20 mouse cellular contexts compared by ENCODE assay signal in the genomic region with DNA sequence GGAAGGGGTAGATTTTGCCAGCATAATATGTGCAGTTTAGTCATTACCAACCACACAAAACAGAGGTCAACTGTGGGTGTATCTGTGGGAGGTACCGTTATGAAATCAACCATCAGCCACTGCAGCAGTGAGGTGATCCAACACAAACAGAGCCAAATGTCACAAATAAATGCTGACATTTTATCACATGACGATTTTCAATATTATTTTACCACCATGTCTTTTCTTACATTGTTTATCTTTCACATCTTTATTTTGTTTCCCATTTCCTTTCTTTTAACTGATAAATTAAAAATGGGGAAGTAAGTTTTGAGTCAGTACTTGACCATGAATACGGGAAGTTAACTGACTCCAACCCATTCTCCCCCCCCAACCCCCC.
DNase-seq lines count a peak whose midpoint lies in the region; ATAC-seq and TF ChIP-seq lines count a peak whose summit lies in the region.
"Had no signal": no experiment of that assay in that cellular context is flagged by ENCODE, and none has a peak within 500 bp of the region (broad histone marks: within the 10 kb centered on the region; RNA-seq: fewer than 3 reads in every experiment).

No protein-coding gene starts in this region.

- H3K27me3 ChIP-seq in heart, embryonic 15.5 days: no peaks in the 10 kb centered on the region
- peaks cover 23% of the 10 kb centered on the region for H3K27me3 ChIP-seq in embryonic facial prominence, embryonic 10.5 days (replicated peaks; ENCODE audit: low read depth, poor library complexity, severe bottlenecking)
- H3K27me3 ChIP-seq: forebrain, embryonic 15.5 days; limb, embryonic 12.5 days; neural tube, embryonic 13.5 days had no signal

- H3K36me3 ChIP-seq in heart, embryonic 15.5 days: no peaks in the 10 kb centered on the region
- no peaks in the 10 kb centered on the region for H3K36me3 ChIP-seq in macrophage (ENCODE audit: inconsistent target)
- no peaks in the 10 kb centered on the region for H3K36me3 ChIP-seq in embryonic facial prominence, embryonic 10.5 days (replicated peaks)
- H3K36me3 ChIP-seq: forebrain, embryonic 15.5 days; limb, embryonic 12.5 days; neural tube, embryonic 13.5 days had no signal

- ATAC-seq in heart, embryonic 15.5 days (replicated peaks; ENCODE audit: insufficient number of reproducible peaks, insufficient read depth, low FRiP score, low read depth): no peak
- ATAC-seq: forebrain, embryonic 15.5 days had no signal

- WGBS in heart, embryonic 15.5 days: 57% methylated on average over 3 of the region's 3 CpGs
- 43% methylated on average over 3 of the region's 3 CpGs for WGBS in lung, adult 2 months
- 16% methylated on average over 3 of the region's 3 CpGs for WGBS in macrophage (ENCODE audit: missing documents)
- 87% methylated on average over 3 of the region's 3 CpGs for WGBS in embryonic facial prominence, embryonic 10.5 days

- H3K4me2 ChIP-seq in heart, embryonic 15.5 days: no peak overlapping the region
- H3K4me2 ChIP-seq: forebrain, embryonic 15.5 days; limb, embryonic 12.5 days; midbrain, embryonic 11.5 days; neural tube, embryonic 13.5 days had no signal

- no peak overlapping the region for H3K9ac ChIP-seq in heart, embryonic 15.5 days
- H3K9ac ChIP-seq: forebrain, embryonic 15.5 days; limb, embryonic 12.5 days; neural tube, embryonic 13.5 days had no signal

- no peaks in the 10 kb centered on the region for H3K79me2 ChIP-seq in macrophage (ENCODE audit: inconsistent target)

- H3K4me1 ChIP-seq in heart, embryonic 15.5 days (replicated peaks): no peaks in the 10 kb centered on the region
- no peaks in the 10 kb centered on the region for H3K4me1 ChIP-seq in lung, adult 2 months (ENCODE audit: control insufficient read depth, insufficient read depth, low read length)
- no peaks in the 10 kb centered on the region for H3K4me1 ChIP-seq in embryonic facial prominence, embryonic 10.5 days
- H3K4me1 ChIP-seq: forebrain, embryonic 15.5 days; limb, embryonic 12.5 days; neural tube, embryonic 13.5 days had no signal

- peak overlapping the region; percentile 31; the same call in 1 of the 2 replicates for H3K27ac ChIP-seq in heart, embryonic 15.5 days
- peak overlapping the region; percentile 82 for H3K27ac ChIP-seq in macrophage
- H3K27ac ChIP-seq in embryonic facial prominence, embryonic 10.5 days (replicated peaks): no peak overlapping the region
- H3K27ac ChIP-seq: forebrain, embryonic 15.5 days; limb, embryonic 12.5 days; neural tube, embryonic 13.5 days had no signal

- no peaks in the 10 kb centered on the region for H3K9me3 ChIP-seq in heart, embryonic 15.5 days (replicated peaks)
- H3K9me3 ChIP-seq in embryonic facial prominence, embryonic 10.5 days: no peaks in the 10 kb centered on the region
- H3K9me3 ChIP-seq: forebrain, embryonic 15.5 days; limb, embryonic 12.5 days; neural tube, embryonic 13.5 days had no signal

- TF ChIP-seq CTCF in lung, adult 2 months (IDR thresholded peaks at IDR 0.05; ENCODE audit: insufficient read depth, low read length): no peak

- H3K4me3 ChIP-seq in heart, embryonic 15.5 days: no peak overlapping the region
- no peak overlapping the region for H3K4me3 ChIP-seq in lung, adult 2 months (replicated peaks; ENCODE audit: extremely low read depth, low read depth, low read length)
- 0 out of 2 replicates have a peak overlapping the region, but pooled peaks have one; percentile 3 for H3K4me3 ChIP-seq in macrophage (ENCODE audit: inconsistent target)
- no peak overlapping the region for H3K4me3 ChIP-seq in embryonic facial prominence, embryonic 10.5 days
- H3K4me3 ChIP-seq: erythroblast, embryonic 14.5 days; forebrain, embryonic 15.5 days; limb, embryonic 12.5 days; neural tube, embryonic 13.5 days had no signal

- DNase-seq in heart, adult 8-10 months (ENCODE audit: low spot score): no peak
- DNase-seq in lung, postnatal 36 days: peak; percentile 45
- DNase-seq in lung, adult 2 months: no peak
- no peak for DNase-seq in embryonic facial prominence, embryonic 10.5 days (ENCODE audit: low spot score)
- DNase-seq in adrenal gland, postnatal 36 days: no peak
- DNase-seq in frontal cortex, adult 2 months (ENCODE audit: extremely low spot score in 1 of 2, low spot score in 1 of 2): no peak
- DNase-seq: cerebellum, adult 18-20 months; cerebellum, postnatal 36 days; heart, postnatal 4 days; kidney, adult 2 months; kidney, postnatal 14 days; right cerebral cortex, postnatal 25 days; thymus, postnatal 4 days had no signal

- no peak for TF ChIP-seq POLR2A in lung, adult 2 months (IDR thresholded peaks at IDR 0.05; ENCODE audit: borderline replicate concordance, extremely low read depth, low read depth, low read length)
